Mouse (Mus musculus): ENCODE measurements around the gene Pglyrp2.

- TF ChIP-seq EP300 (IDR thresholded peaks at IDR 0.05; ENCODE audit: insufficient read depth, low read depth, low read length) (no peak), CTCF (IDR thresholded peaks at IDR 0.05; ENCODE audit: low read depth, low read length) (no peak)
Measured at GRCm38 (mm10) chr17:32472176-32472575, 48.2 kb upstream of the Pglyrp2 start.
